Mouse (Mus musculus): Measurements from ENCODE around the gene Lor.

Gene Lor

DNA sequence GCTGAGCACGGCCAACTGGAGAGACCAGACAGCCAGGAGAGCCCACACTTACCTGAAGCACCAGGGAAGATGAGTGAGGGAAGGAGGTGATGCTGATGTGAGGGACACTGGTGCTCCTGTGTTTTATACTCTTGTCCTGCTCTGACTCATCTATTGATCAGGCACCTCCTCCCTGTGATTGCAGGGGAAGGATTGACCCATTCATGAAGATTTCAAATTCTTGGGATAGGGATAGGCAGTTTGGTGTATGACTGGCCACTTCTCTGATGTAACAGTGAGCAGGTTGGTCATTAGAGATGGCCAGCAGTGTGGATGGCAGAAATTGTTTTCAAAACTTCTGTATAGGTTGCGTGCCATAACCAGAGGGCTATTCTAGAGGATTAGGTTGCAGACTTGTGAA, at the start of gene Lor:
Gene Lor (minus strand): TSS at position 101 of the 400 bp plus-strand sequence.
- Histone ChIP-seq H3K27me3 (ENCODE audit: insufficient read depth, low read length) (peaks cover 49% of the 10 kb centered on the region), H3K4me3 (replicated peaks; ENCODE audit: low read length) (peak within 1 kb of the TSS; percentile 83), H3K4me1 (replicated peaks; ENCODE audit: low read depth, low read length) (peaks cover 13% of the 10 kb centered on the region), H3K36me3 (ENCODE audit: insufficient read depth, low read length) (no peaks in the 10 kb centered on the region), H3K9me3 (ENCODE audit: low read length) (peaks cover 5% of the 10 kb centered on the region; the same call in 1 of the 2 replicates)
- TF ChIP-seq NANOG (IDR thresholded peaks at IDR 0.05; ENCODE audit: borderline replicate concordance, low read length) = no peak
- no peak for TF ChIP-seq POU5F1 (IDR thresholded peaks at IDR 0.05; ENCODE audit: borderline replicate concordance, low read length)
- TF ChIP-seq CTCF (conservative IDR thresholded peaks at IDR 0.05; ENCODE audit: low read length) = no peak

DNA sequence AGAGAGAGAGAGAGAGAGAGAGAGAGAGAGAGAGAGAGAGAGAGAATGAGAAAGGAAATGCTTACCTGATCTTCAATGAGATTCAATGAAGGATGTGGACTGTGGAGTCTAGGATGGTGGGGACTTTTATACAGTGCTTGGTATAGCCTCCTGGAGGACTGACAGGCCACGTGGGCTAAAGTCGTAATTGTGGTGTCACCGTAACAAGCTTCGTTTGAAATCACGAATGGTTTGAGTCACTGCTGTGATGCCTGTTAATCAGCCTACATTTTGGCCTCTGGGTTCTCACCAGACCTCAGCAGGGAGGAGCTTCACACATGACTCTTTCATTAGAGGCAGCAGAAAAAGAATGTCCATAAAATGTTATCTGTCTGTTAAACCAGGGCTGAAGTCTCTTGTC, 40.9 kb upstream of the Lor start, which contains the start of gene Prr9:
Gene Prr9 (minus strand): TSS at position 101 of the 400 bp plus-strand sequence.
- Histone ChIP-seq H3K4me1 (replicated peaks; ENCODE audit: low read depth, low read length) (no peaks in the 10 kb centered on the region), H3K36me3 (ENCODE audit: insufficient read depth, low read length) (no peaks in the 10 kb centered on the region), H3K27me3 (ENCODE audit: insufficient read depth, low read length) (no peaks in the 10 kb centered on the region), H3K9me3 (ENCODE audit: low read length) (no peaks in the 10 kb centered on the region), H3K4me3 (replicated peaks; ENCODE audit: low read length) (no peak within 1 kb of the TSS)
- no peak for TF ChIP-seq CTCF (conservative IDR thresholded peaks at IDR 0.05; ENCODE audit: low read length)
- TF ChIP-seq NANOG (IDR thresholded peaks at IDR 0.05; ENCODE audit: borderline replicate concordance, low read length) = no peak
- no peak for TF ChIP-seq POU5F1 (IDR thresholded peaks at IDR 0.05; ENCODE audit: borderline replicate concordance, low read length)

GRCm38 (mm10) chr3:92120902-92121301, 38.0 kb upstream of the Lor start:
- TF ChIP-seq POU5F1 (IDR thresholded peaks at IDR 0.05; ENCODE audit: borderline replicate concordance, low read length) (no peak), CTCF (conservative IDR thresholded peaks at IDR 0.05; ENCODE audit: low read length) (no peak), NANOG (IDR thresholded peaks at IDR 0.05; ENCODE audit: borderline replicate concordance, low read length) (no peak)
- Histone ChIP-seq H3K4me3 (replicated peaks; ENCODE audit: low read length) (no peak overlapping the region), H3K27me3 (ENCODE audit: insufficient read depth, low read length) (no peaks in the 10 kb centered on the region), H3K36me3 (ENCODE audit: insufficient read depth, low read length) (no peaks in the 10 kb centered on the region), H3K4me1 (replicated peaks; ENCODE audit: low read depth, low read length) (no peaks in the 10 kb centered on the region), H3K9me3 (ENCODE audit: low read length) (no peaks in the 10 kb centered on the region)

- no peaks in the 10 kb centered on the region for H3K27me3 ChIP-seq (ENCODE audit: insufficient read depth, low read length)
- peak; percentile 44 for TF ChIP-seq CTCF (conservative IDR thresholded peaks at IDR 0.05; ENCODE audit: low read length)
- TF ChIP-seq NANOG (IDR thresholded peaks at IDR 0.05; ENCODE audit: borderline replicate concordance, low read length) = no peak
- H3K9me3 ChIP-seq (ENCODE audit: low read length) = no peaks in the 10 kb centered on the region
- H3K4me1 ChIP-seq (replicated peaks; ENCODE audit: low read depth, low read length) = no peaks in the 10 kb centered on the region
- H3K4me3 ChIP-seq (replicated peaks; ENCODE audit: low read length) = no peak overlapping the region
- no peaks in the 10 kb centered on the region for H3K36me3 ChIP-seq (ENCODE audit: insufficient read depth, low read length)
Measured at GRCm38 (mm10) chr3:92117930-92118329, 35.0 kb upstream of the Lor start.

DNA sequence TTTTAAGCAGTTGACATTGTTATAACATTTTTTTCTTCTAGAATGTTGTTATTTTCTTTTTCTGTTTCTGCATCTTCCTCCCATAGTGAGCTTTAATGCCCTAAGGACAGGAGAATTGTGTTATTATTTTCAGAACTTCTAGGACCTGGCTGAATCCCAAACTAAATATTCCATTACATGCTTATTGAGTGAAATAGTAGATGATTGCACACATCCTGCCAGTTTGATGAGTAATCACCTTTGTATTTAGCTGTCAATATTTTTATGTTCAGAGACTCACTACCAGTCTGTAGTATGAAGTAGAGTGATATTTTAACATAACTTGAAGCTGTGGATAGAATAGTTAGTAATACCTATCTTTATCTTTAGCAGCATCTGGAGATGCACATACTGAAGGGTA, 28.6 kb upstream of the Lor start:
- peaks cover 2% of the 10 kb centered on the region; the same call in 1 of the 2 replicates for H3K4me1 ChIP-seq (replicated peaks; ENCODE audit: low read depth, low read length)
- H3K4me3 ChIP-seq (replicated peaks; ENCODE audit: low read length) = no peak overlapping the region
- H3K9me3 ChIP-seq (ENCODE audit: low read length) = no peaks in the 10 kb centered on the region
- TF ChIP-seq POU5F1 (IDR thresholded peaks at IDR 0.05; ENCODE audit: borderline replicate concordance, low read length) (no peak), NANOG (IDR thresholded peaks at IDR 0.05; ENCODE audit: borderline replicate concordance, low read length) (no peak), CTCF (conservative IDR thresholded peaks at IDR 0.05; ENCODE audit: low read length) (no peak)
- H3K36me3 ChIP-seq (ENCODE audit: insufficient read depth, low read length) = no peaks in the 10 kb centered on the region
- no peaks in the 10 kb centered on the region for H3K27me3 ChIP-seq (ENCODE audit: insufficient read depth, low read length)

GRCm38 (mm10) chr3:92110790-92111189, 27.8 kb upstream of the Lor start:
- H3K36me3 ChIP-seq (ENCODE audit: insufficient read depth, low read length) = no peaks in the 10 kb centered on the region
- H3K27me3 ChIP-seq (ENCODE audit: insufficient read depth, low read length) = no peaks in the 10 kb centered on the region
- H3K4me3 ChIP-seq (replicated peaks; ENCODE audit: low read length) = no peak overlapping the region
- no peaks in the 10 kb centered on the region for H3K9me3 ChIP-seq (ENCODE audit: low read length)
- peaks cover 2% of the 10 kb centered on the region; the same call in 1 of the 2 replicates for H3K4me1 ChIP-seq (replicated peaks; ENCODE audit: low read depth, low read length)
- TF ChIP-seq NANOG (IDR thresholded peaks at IDR 0.05; ENCODE audit: borderline replicate concordance, low read length) (no peak), CTCF (conservative IDR thresholded peaks at IDR 0.05; ENCODE audit: low read length) (no peak), POU5F1 (IDR thresholded peaks at IDR 0.05; ENCODE audit: borderline replicate concordance, low read length) (no peak)

DNA sequence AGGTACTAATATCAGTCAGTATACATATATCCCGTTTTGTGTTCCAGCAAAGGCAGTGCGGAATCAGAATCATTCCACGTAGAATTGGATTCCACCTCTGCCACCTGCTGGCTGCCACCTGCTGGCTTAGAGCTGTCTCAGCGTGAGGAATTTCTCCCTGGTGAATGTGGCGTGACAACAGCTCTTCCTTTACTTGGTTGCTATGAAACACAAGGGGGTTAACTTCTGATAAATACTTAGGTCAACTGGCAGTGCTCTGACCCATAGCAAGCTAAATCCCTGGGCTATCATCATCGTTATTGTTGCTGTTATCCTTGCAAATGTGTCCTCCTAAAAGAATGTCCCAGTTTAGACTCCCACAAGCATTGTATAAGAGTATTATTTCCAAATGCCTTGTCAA, 23.6 kb upstream of the Lor start:
- Histone ChIP-seq H3K36me3 (ENCODE audit: insufficient read depth, low read length) (no peaks in the 10 kb centered on the region), H3K27me3 (ENCODE audit: insufficient read depth, low read length) (no peaks in the 10 kb centered on the region), H3K4me3 (replicated peaks; ENCODE audit: low read length) (no peak overlapping the region), H3K9me3 (ENCODE audit: low read length) (no peaks in the 10 kb centered on the region), H3K4me1 (replicated peaks; ENCODE audit: low read depth, low read length) (peaks cover 2% of the 10 kb centered on the region; the same call in 1 of the 2 replicates)
- TF ChIP-seq NANOG (IDR thresholded peaks at IDR 0.05; ENCODE audit: borderline replicate concordance, low read length) = no peak
- no peak for TF ChIP-seq CTCF (conservative IDR thresholded peaks at IDR 0.05; ENCODE audit: low read length)
- no peak for TF ChIP-seq POU5F1 (IDR thresholded peaks at IDR 0.05; ENCODE audit: borderline replicate concordance, low read length)

GRCm38 (mm10) chr3:92081285-92081931, 1.5 kb downstream of the Lor start:
- peaks cover 53% of the 10 kb centered on the region for H3K27me3 ChIP-seq (ENCODE audit: insufficient read depth, low read length)
- H3K36me3 ChIP-seq (ENCODE audit: insufficient read depth, low read length) = no peaks in the 10 kb centered on the region
- H3K4me3 ChIP-seq (replicated peaks; ENCODE audit: low read length) = peak overlapping the region; percentile 83
- TF ChIP-seq NANOG (IDR thresholded peaks at IDR 0.05; ENCODE audit: borderline replicate concordance, low read length) = no peak
- no peak for TF ChIP-seq POU5F1 (IDR thresholded peaks at IDR 0.05; ENCODE audit: borderline replicate concordance, low read length)
- TF ChIP-seq CTCF (conservative IDR thresholded peaks at IDR 0.05; ENCODE audit: low read length) = no peak
- H3K4me1 ChIP-seq (replicated peaks; ENCODE audit: low read depth, low read length) = peaks cover 13% of the 10 kb centered on the region
- H3K9me3 ChIP-seq (ENCODE audit: low read length) = peaks cover 5% of the 10 kb centered on the region; the same call in 1 of the 2 replicates

Measured in E14TG2a.4 (cell line).